Mouse (Mus musculus) layer of hippocampus, postnatal 25 days (tissue): ENCODE measurements around the gene Gm10295. TPM values are rescaled to one million over a fixed set of nuclear protein-coding genes. Genes with fewer than 3 reads are reported as not detected.
A peak's percentile ranks its signal among the peaks of the same experiment; 100 is the strongest.

Experiments used
- DNase-seq, 2 experiments: peaks; one replicate each; pipeline ENCODE4 v3.0.0; 2022; ENCODE audit warnings: mixed read lengths in 2 of 2, low spot score in 1 of 2; ENCODE audit errors: extremely low spot score in 1 of 2
- total RNA-seq, 2 experiments: library from RNA; stranded (reverse); gene quantifications; 2 replicates each; pipeline ENCODE4 v1.2.3; 2021

The Gm10295 gene
- total RNA-seq, result not detected

DNA sequence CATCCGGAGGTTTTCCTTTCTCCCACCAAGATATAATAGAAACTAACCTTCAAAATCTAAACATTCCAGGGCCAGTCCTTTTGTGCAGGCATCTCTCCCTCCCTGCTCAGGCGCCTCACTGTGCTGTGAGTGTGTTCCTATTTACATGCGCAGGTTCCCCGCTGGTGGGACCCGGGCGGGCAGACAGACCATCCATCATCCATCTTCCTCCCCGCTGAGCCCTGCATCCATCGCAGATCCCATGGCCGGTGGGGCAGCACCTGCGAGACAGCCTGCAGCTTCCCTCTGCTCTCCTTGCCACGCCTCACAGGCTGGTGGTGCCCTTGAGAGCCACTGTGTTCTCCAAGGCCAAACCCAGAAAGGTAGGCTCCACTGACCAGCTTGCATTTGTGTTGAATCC is at the start of gene Gm10295:
Gm10295 (minus strand) TSS at position 122 of the 400 bp plus-strand sequence.
- no peak for DNase-seq

DNA sequence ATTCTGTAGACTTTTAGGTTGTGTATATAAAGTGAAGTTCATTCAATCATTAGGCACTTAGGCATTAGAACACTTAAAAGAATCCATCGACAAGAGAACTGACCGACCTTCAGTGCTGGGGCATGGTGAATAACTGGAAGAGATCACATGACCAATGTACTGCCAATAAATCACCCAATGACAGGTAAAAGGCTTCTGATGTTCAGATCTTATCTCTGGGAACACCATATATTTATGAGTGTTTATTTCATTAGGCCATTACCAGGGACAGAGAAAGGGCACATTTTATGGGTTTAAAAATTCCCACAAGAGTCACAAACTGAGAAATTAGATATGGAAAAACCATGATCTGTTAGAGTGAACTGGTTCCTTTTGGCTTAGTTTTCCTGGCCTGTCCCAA is 49.7 kb upstream of the Gm10295 start:
- no peak for DNase-seq

DNA sequence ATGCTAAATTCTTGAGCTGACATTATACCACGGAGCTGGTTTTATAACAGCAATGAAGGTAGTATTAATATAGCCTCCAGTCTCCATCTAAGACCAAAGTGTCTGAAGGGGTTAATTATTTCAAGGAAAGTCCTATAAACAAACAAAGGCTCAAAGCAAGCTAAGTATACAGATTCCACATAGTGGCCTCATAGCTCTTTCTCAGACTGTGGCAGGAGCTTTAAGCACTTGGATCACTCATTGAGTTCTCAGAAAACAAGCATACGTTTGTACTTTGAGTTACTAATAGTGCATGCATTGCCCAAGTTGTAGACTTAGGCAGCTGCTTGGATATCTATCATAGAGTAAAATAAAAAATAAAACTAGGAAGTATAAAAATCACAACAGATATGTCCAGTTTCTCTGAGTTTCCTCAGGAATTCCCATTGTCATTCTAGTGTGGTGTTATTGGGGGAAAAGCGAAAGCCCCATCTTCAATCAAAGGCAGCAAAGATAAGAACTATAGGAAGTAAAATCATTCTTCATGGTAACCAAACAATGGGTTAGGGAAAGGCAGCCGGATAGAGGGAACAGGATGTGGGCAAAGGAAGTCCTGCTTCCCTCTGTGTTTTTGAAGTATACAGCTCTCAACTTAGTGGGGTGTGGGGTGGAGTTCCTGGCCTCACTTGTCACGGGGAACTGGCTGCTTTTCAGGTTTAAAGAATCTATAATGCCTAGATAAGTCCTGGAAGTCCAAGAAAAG is 48.8 kb upstream of the Gm10295 start:
- DNase-seq, result no peak

GRCm38 (mm10) chr7:71398959-71399756 is 47.9 kb upstream of the Gm10295 start:
- DNase-seq, result no peak

- no peak for DNase-seq
These were observed 47.1 kb upstream of the Gm10295 start for GRCm38 (mm10) chr7:71398389-71398788.

DNA sequence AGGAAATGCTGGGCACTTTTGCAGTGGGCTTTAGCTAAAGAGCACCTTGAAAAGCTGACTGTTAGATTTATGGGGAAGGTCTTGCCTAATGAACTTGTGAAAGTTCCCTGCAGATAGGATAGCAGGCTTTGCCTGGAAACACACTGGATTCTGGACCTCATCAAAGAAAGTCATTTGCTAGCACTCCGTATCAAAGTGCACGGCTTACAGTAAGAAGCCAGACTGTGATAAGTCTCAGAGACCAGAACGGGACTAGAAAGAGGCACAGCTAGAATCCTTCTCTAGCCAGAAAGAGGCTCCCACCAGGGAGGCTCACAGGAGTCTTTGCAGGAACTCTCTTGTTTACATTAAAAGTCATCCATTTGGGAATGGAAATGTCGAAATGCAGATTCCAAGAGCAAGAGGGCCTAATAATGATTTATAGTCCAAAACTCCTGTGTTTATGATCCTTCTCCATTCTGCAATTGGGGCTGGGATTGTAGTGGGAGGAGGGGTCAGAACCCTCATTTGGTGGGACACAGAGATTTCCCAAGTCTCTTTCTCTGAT is 41.6 kb upstream of the Gm10295 start:
- DNase-seq, result no peak

DNA sequence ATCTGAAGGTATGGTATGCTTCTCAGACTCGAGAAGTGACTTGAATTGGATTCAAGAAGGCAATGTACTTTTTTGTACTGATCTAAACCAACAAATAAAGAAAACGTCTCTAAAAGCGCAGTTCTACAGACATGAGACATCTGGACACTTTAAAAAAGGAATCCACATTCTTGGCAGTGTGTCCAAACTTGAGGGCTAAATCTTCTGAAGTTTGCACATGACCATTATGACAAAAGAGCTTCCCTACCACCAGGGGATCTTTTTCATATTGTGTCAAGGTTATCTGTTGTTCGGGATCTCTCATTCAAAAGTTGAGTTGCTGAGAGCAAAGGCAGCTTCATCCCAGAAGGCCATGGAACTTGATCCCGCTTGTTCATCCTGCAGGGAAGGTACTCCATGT is 40.0 kb upstream of the Gm10295 start:
- DNase-seq, result no peak

GRCm38 (mm10) chr7:71390291-71390690 is 39.0 kb upstream of the Gm10295 start:
- no peak for DNase-seq

GRCm38 (mm10) chr7:71386050-71386449 is 34.8 kb upstream of the Gm10295 start:
- no peak for DNase-seq

GRCm38 (mm10) chr7:71384921-71385320 is 33.6 kb upstream of the Gm10295 start:
- DNase-seq, result no peak

DNA sequence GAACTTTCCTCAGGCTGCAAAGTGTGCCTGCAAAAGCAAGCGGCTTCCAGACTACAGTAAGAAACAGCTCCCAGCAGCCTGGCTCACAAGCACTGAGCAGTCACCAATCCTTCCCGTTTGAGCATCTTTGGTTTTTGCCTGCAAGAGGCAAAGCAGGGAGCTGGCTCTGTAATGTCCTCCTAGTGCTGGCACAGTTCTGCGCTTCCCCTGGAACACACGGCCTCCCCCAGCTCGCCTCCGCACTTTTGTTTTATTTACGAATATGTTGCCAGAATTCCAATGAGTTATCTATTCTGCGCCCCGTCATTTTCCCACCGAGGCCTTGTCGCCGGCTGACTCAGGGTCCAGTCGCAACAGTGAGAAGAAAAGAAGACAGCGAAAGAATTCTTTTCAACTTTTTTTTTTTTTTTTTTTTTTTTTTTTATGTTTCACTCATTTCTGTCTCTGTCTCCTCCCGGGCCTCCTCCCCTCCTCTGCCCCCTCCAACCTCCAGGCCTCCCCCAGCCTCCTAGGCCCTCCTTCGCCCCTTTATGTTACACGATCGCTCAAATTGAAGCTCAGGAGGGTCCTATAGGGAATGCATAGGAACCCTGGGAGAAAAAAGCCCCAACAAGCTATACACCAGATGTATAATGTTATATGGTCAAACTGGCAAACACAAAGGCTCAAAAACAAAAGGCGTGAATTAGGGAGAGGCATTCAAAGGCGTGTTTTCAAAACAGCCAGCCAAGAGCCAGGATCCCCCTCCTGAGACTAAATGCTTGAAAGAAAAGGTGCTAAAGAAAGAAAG is 32.3 kb upstream of the Gm10295 start:
- peak; percentile 16 to 18 for DNase-seq

DNA sequence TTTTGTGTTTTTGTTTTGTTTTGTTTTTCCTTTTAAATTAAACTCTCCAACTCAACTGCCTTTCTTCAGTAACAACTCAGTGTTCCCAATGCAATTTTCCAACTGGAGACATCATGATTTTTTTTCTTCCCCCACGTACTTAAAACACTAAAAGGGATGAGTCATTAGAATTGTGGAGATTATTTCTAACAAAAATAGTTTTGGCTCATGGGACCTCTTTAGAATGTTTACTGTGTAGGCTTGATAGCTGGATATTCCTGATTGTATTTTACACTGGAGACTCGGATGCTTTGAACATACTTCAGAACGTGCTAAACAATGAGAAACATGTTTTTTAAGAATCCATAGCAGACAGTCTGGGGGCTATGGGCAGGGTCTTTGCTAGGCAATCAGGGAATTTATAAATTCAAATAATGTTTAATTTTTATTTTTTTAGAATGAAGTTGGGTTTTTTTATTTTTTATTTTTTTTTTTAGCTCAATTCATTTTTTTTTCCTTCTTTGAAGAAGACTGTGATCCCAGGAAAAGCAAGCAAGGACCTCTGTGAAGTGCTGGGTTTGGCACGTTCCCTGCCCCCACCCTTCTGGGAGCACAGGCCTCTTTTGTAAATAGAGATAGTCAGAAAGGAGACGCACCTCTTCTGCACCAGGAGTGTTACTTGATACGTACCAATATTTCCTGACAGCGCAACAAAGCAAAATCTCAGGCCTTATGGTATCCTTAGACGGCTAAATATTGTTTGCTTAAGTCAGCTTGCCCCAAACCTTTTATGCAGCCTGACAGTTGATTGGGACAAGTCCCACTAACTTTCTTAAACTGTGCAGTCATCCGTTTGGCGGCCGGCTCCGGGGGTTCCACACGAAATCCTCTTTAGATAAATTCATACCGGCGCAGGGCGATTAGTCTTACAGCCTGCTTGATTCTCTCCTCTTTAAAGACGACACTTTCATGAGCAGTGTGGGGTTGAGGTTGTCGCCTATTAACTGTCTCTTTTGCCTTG is 28.8 kb upstream of the Gm10295 start:
- no peak for DNase-seq

- peak in 1 of 2 experiments; percentile 12 for DNase-seq
These were observed 27.8 kb upstream of the Gm10295 start for GRCm38 (mm10) chr7:71378812-71379760.

- DNase-seq, result no peak
These were observed 26.7 kb upstream of the Gm10295 start for GRCm38 (mm10) chr7:71377983-71378382.

GRCm38 (mm10) chr7:71374059-71374458 is 22.8 kb upstream of the Gm10295 start:
- DNase-seq, result no peak

DNA sequence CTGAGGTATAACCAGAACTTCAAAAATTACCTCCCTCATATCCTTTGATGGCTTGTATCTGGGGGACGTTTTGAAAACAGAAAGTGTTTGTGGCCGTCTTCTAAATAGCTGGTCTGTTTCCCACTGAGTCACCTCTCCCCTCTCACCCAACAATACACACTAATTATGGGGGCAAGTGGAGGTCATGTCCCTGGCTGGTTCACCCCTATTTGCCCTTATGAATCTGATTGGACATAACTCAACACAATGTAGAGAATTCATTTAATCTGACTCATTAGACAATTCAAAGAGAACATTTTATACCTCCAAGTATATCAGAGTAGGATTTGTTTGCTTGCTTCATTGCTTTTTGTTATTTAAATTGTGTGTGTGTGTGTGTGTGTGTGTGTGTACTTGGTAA is 20.6 kb upstream of the Gm10295 start:
- DNase-seq, result no peak

DNA sequence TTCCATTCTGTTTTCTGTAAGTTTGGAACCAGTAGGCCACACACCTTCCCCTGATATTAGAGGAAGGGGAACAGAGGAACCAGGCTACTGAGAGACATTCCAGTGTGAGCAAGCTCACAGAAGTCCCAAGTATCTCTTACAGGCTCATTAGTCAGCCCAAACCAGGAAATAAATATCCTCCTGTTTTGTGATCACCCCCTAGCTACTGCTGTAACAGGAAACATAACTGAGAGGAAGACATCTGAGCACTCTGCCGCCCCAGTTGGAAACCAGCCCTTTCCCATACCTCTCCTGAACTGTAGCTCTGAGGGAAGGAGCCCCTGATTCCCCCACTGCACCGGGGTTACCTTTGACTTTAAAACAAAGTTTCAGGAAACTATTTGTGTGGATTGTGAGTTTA is 19.5 kb upstream of the Gm10295 start:
- no peak for DNase-seq

DNA sequence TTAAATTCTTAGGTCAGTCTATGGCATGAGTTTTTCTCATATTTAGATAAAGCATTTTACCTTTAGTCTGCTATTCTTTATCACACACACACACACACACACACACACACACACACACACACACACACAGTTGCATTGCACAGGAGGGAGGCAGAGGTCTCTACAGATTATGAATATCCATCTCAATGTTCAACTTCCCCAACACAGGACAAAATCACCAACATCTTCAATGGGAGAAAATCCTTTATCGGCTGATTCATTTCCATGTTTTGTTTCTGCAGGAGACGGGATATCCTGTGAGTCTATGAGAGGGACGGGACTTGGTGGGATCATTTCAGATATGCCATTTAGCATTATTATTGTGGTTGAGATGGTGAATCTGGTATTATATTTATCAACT is 18.8 kb upstream of the Gm10295 start:
- DNase-seq, result no peak
